Mouse (Mus musculus) retina, adult 2 months (tissue): ENCODE measurements around the gene Hnrnpu.

ENCODE experiments used
- DNase-seq: peaks from one replicate; pipeline ENCODE4 v3.0.0-alpha.2; 2012; ENCODE audit warnings: low read depth, low spot score

Hnrnpu gene

GRCm38 (mm10) chr1:178341435-178341834 lies 3.8 kb upstream of the Hnrnpu start:
- no peak for DNase-seq

GRCm38 (mm10) chr1:178340213-178340612 lies 2.6 kb upstream of the Hnrnpu start:
- DNase-seq, result no peak

GRCm38 (mm10) chr1:178338318-178338641 lies 683 bp upstream of the Hnrnpu start:
- no peak for DNase-seq

GRCm38 (mm10) chr1:178336777-178337481 lies 668 bp downstream of the Hnrnpu start:
- DNase-seq, result no peak

- peak; percentile 90 for DNase-seq
Measured at GRCm38 (mm10) chr1:178336289-178336775, 1.3 kb downstream of the Hnrnpu start.

GRCm38 (mm10) chr1:178335860-178336261 lies 1.7 kb downstream of the Hnrnpu start:
- no peak for DNase-seq

- no peak for DNase-seq
Measured at GRCm38 (mm10) chr1:178329946-178330345, 7.7 kb downstream of the Hnrnpu start.

- no peak for DNase-seq
Measured at GRCm38 (mm10) chr1:178329017-178329416, 8.6 kb downstream of the Hnrnpu start.

- DNase-seq, result no peak
Measured at GRCm38 (mm10) chr1:178326950-178327349, 10.6 kb downstream of the Hnrnpu start.

GRCm38 (mm10) chr1:178326357-178326756 lies 11.2 kb downstream of the Hnrnpu start:
- DNase-seq, result no peak

- no peak for DNase-seq
Measured at GRCm38 (mm10) chr1:178324568-178324967, 13.0 kb downstream of the Hnrnpu start.

GRCm38 (mm10) chr1:178323235-178323634 lies 14.4 kb downstream of the Hnrnpu start:
- DNase-seq, result no peak

GRCm38 (mm10) chr1:178321730-178322357 lies 15.8 kb downstream of the Hnrnpu start:
- no peak for DNase-seq

GRCm38 (mm10) chr1:178320723-178321590 lies 16.6 kb downstream of the Hnrnpu start:
- DNase-seq, result no peak

GRCm38 (mm10) chr1:178320038-178320722 lies 17.4 kb downstream of the Hnrnpu start:
- DNase-seq, result no peak

- no peak for DNase-seq
Measured at GRCm38 (mm10) chr1:178319295-178320037, 18.1 kb downstream of the Hnrnpu start.

- peak; percentile 92 for DNase-seq
Measured at GRCm38 (mm10) chr1:178318389-178319184, 19.0 kb downstream of the Hnrnpu start, which contains the start of gene Cox20. Cox20 (plus strand) TSS chr1:178319130.

GRCm38 (mm10) chr1:178318002-178318388 lies 19.6 kb downstream of the Hnrnpu start:
- no peak for DNase-seq

- DNase-seq, result no peak
Measured at GRCm38 (mm10) chr1:178317275-178318001, 20.2 kb downstream of the Hnrnpu start.
